Mouse (Mus musculus) left cerebral cortex, adult 11 months (tissue): Measurements from ENCODE around the gene Scn7a.

Source experiments
- DNase-seq: peaks from one replicate; pipeline ENCODE4 v3.0.0; 2022; ENCODE audit warnings: low spot score

Scn7a gene

DNA sequence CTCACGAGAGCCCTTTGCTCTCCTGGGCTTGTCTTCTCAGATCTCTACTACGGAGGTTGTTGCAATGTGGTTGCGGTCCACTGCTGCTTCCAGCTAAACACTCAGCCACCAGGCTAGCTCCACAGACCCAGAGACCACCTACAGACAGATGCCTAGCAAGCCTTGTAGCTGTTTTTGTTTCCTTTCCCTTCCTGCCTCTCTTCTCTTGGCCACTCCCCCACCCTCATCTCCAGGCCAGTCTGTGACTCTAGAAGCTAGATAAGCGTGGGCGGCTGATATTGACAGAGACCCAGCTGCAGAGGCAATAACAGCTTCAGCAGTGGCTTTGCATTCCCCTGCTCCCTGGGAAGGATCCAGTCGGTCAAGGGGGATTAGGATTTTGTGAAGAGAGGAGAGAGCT lies at the start of gene Scn7a:
Scn7a (minus strand) TSS at position 150 of the 400 bp plus-strand sequence.
- DNase-seq, result no peak

DNA sequence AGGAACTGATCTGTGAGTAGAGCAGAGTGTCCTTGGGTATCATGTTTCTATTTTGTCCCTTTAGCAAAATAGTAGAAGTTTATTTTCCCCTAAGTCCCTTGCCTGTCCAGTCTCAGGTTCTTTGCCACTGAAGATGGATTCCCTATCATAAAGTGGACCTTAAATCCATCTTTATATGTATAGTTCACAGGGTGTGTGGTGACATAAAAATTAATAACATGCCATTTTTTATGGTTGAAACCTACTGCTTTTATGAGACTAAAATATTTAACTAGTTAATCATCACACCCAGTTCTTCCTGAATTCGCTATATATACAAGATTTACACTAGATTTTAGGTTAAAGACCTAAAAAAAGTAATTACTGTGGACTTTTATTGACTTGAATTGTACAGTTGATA lies 43.0 kb upstream of the Scn7a start:
- no peak for DNase-seq

DNA sequence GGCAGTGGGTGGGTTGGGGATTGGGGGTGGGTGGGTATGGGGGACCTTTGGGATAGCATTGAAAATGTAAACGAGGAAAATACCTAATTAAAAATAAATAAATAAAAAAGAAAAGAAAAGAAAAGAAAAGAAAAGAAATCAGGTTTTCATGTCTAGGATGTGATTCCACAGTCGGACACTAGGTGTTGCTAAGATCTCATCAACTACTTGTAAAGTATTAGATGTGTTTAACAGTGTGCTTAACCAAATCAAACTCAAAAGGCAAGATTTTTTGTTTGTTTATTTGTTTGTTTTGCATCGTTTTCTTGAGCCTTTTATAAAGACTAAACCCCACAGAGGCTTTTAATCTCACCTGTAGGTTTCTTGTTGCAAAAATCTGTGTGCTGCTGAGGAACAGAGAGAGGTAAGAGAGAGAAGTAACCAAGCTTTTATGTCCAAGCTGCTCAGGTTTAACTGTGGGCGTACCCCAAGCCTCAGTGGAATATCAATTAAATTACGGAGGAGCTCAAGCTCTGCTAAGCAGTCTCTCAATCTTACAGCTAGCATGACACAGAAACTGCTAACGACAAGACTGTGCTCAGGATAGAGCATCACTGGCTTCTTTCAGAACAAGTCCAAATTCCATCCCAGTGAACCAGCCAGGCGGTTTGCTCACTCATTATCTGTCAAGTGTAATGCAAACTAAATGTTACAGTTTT lies 35.3 kb upstream of the Scn7a start:
- DNase-seq, result no peak

DNA sequence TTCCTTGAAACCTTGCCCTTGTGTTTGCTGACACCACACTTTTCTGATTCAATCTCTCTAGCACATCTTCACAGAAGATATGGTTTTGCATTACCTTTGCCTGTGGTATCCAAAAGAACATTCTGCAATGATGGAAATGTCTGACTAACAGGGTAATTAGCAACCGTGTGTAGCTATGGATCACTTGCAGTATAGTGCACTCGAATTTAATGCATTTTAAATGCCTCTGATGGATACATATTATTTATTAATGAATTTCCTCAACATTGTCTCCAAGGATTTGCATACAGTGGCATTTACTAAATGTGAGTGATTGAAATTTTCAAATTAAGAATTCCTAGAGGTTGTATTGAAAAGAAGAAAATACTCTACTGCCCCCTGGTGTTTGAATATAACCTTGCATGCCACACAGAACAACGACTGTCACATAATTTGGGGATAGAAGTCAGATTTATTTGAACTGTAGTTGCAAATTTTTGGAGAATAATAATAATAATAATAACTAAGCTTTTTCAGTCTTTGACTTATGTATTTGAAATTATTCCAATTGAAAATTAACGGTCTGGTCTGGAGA lies 15.0 kb upstream of the Scn7a start:
- DNase-seq, result peak; percentile 5

DNA sequence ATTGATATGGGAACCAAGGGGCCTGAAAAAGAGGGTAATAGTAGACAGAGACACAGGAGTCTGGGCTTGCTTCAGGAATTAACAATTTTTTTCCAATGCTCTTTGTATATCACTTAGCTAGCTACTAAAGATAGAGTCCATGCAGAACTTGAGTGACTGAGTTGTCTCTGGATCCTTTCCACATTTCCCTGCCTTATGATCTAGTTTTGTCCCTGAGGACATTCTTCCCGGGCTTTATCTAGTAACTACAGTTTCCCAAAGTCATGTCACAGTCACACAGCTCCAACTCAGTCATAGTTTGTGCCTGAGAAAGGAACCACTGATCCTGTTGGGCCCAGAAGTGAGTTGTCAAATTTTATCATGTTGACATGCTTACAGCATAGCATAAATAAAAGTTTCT lies 12.8 kb upstream of the Scn7a start:
- DNase-seq, result no peak

DNA sequence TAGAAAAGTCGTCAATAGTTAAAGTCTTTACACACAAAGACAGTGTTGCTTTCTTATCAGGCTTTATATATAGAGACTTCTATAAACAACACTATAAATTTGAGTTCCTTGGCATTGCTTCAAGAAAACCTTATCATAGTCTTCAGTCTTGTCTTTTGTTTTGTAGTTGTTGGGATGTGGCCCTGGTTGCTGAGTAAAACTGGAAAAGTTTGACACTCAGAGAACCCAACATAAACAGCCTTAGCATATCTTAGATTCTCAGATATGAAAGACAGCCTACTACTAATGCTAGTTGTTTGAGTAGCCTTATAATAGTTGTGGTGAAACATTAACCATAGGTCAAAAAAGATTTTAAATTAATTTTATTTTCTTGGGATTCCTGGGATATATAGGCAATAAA lies 6.9 kb upstream of the Scn7a start:
- no peak for DNase-seq

DNA sequence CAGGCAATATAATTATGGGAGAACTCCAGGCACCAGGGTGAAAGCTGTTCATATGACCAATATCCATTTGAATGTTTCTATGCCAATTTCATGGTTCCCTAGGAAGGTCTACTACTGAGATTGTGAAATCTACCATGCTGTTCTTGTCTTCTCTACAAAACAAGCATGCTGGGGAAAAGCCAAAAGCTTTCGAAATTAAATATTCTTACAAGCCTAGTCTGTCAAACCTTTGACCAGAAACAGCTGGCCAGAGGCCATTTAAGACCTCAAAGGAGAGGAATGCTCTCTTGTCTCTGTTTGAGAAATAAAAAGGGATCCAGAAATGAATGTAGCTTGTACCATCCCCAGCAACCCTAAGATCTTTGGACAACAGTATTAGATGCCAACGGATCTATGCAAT lies 3.8 kb downstream of the Scn7a start:
- no peak for DNase-seq

DNA sequence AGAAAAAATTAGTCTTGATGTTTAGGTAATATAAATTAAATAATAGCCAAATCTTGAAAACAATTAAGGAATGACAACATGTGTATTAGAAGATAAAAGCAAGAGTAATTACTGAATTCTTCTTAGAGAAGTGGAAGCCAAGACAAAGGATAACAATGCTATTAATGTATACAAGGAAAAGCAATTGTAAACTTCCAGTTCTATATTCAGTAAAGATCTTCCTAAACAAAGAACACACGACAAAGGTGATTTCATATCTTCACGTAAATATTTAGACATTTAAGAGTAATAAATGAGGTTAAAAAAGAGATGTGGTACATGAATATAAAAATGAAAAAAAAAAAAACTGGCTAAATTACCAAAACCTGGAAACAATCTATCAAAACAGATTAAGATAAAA lies 16.7 kb downstream of the Scn7a start:
- no peak for DNase-seq

DNA sequence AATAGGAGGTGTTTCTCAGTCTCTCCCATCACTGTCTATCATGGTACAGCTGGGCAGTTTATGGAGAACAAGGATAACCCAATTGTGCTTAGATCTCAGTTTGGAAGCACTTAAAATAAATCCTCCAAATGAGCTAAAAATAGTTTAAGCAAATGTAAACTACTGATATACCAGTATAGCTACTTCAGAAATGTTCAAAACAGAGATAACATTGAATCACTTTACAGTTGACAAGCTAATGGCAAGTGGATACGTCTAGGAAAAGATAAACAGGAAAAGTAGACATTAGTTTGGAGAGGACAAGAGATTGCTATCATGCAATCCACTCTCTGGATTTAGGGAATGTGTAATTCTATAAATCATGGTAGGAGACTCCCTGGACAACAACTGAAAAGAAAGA lies 19.5 kb downstream of the Scn7a start:
- no peak for DNase-seq

DNA sequence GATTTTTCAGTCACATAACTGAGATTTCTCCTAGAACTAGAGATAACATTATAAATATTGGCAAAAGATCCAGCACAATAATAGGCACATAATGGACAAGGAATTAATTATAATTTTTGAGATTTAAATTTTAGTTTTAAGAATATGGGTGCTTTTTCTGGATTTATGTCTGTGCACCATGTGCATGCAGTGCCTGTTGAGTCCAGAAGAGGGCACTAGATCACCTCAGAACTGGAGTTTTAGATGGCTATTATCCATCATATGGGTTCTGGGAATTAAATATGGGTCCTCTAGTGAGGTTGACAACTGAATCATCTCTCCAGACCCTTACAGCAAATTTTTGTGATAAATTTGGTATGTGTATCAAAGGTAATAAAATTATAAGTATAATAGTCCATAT lies 21.8 kb downstream of the Scn7a start:
- no peak for DNase-seq

DNA sequence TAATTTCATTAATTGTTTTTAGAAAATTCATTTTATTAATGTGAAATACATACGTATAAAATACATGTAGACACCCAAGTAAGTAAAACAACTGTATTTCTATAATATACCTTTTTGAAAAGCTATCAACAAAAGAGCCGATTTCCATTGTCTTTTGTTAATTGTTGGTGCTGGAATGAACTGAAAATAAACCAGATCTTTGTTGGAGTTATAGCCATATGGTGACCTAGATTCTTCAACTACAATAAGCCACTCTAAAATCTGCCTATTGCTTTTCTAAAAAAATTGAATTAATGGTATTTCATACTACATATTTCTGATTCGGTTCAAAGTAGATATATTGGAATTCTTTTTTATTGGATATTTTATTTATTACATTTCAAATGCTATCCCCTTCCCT lies 56.7 kb downstream of the Scn7a start:
- no peak for DNase-seq

DNA sequence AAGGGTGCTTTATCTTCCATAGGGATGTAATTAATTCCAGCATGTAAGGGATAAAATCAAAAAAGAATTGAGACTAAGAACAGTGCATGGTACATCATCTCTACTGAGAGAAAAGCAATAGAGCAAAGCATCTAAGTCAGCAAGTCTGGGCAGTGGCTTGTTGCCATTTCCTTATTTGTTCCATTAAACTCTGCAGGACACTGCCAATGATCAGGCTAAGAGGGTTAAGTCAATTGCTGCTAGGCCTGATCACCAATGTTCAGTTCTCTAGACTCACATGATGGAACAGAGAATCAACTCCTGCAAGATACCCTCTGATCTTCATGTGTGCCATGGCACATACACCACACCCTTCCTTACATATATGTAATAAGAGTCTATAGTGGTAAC lies 57.1 kb downstream of the Scn7a start:
- DNase-seq, result no peak

DNA sequence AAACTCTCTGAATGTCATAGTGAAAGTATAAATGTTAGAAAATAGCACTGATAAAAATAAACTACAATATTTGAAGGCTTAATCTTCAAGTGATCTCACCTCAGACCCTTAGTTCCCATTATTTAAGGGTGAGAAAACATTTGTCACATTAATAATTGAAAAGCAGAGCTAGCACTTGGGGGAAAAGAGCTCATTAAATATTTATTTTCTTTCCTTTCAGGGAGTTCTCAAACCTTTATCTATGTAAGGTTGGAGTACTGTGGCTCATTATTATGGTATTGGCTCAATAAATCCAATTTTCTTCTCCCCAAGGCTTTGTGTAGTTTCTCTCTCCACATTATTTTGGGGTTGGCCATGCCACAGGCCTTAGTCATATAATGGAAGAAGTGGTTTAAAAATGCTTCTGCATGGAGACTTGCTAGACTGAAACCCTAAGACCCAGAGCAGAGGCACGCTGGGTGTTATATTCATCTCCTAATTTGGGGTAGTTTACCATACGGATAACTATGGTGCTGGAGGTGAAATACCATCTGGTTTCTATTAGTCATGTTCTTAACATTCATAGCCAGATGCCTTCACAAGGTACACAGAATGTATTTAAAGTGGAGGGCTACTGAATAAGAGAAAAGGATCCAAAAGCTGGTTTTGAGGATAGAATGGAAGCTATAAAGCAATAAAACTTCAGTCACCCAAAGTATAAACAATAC lies 57.7 kb downstream of the Scn7a start:
- DNase-seq, result no peak

DNA sequence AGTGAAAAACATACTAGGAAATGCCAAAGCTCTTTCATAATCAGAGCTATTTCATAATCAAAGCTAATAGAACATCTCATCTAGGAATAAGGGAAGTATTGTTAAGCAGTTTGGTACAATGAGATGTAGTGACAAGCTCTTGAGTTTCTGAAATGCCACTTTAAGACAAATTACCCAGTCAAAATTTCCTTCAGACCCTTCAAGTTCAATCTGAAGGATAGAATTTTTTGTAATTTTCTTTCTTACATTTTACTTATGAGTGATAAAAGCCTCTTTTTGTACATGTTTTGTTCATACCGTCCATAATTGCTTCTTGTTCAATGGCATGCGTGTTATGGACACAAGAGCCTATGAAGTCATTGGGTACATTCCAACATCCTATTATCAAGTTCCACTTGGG lies 72.6 kb downstream of the Scn7a start:
- DNase-seq, result no peak

DNA sequence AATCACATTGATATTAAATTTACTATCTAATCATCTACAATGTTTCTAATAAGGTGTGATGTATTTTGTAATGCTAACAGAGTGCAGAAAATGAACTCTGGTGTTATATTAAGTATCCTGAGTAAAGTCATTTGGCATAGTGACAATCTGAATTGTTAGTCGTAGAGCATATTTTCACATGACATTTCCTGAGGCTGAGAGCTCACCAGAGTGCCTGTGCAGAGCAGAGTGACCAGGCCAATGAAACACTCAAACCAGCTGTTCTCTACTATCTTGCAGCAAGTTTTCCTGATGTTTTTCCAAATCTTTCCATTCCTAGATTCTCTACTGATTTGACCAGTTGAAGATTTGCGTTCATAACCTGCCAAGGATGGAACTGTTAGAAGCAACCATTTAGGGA lies 92.4 kb downstream of the Scn7a start:
- DNase-seq, result no peak

DNA sequence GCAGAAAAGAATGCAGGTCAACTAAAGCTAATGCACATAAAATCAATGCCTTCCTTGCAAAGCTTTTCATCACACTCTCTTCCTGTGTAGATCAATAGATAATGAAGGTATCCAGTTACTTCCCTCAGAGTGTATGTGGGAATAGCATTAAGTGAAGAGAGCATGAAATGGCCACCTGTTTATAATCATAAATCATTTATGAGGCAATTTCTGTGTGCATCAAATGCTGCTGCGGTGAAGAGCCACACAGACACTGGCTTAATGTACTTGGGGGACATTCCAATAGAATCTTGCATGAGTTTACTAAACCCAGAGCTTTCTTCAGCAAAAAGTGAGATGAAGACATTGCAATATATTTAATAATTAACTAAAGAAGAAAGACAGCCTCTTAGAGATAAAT lies 122.7 kb downstream of the Scn7a start:
- no peak for DNase-seq

DNA sequence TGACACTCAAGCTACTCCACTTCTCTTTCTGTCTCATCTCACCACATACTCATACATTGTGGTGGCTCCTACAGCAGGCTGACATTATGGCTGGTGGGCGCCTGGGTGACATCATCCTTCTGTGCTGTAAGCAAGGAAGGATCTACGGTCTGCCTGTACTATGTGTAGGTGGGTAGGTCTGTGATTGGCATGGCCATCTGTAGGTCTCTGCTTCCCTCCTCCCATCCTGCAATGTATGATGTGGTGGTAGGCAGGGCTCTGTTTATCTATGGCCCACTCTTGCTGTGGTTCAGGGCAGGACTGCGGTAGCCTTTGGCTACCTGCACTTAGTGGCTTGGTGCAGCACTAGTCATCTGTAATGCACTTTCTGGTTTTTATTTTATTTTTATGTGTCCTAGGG lies 128.3 kb downstream of the Scn7a start:
- no peak for DNase-seq

DNA sequence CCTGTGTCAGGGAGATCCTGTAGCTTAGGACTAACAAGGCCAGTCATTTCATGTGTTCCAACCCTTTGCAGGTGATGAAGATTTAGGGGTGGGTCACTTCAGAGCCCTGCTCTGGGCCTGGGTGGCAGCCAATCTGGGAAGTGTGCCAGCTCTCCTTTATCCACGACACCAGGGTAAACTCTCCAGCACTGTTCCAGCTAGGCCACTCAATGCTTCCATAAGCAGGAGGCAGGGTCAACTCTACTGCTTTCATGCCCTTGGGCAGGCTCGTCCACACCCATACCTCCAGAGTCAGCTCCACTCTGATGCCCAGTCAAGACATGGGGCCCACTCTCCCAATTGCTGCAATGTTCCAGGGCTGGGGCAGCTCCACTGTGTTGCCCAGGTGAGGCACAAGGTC lies 129.3 kb downstream of the Scn7a start:
- no peak for DNase-seq

DNA sequence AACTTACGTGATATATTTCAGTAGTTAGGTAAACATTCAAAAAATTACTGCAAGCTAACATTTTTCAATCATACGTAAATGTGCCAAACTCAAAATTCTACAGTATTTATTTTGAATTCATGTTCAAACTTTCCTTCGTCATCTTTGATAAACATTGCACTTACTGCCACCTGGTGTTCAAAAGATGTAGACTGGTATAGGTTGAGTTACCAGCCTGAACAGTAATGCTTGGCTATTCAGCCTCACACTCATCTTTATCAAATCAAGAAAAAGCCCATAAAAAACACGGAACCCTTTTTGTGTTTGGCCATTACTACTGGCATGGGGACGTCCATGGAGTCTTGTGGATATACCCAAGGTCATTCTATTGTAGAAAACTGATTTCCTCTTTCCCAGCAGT lies 140.3 kb downstream of the Scn7a start:
- DNase-seq, result peak; percentile 15

DNA sequence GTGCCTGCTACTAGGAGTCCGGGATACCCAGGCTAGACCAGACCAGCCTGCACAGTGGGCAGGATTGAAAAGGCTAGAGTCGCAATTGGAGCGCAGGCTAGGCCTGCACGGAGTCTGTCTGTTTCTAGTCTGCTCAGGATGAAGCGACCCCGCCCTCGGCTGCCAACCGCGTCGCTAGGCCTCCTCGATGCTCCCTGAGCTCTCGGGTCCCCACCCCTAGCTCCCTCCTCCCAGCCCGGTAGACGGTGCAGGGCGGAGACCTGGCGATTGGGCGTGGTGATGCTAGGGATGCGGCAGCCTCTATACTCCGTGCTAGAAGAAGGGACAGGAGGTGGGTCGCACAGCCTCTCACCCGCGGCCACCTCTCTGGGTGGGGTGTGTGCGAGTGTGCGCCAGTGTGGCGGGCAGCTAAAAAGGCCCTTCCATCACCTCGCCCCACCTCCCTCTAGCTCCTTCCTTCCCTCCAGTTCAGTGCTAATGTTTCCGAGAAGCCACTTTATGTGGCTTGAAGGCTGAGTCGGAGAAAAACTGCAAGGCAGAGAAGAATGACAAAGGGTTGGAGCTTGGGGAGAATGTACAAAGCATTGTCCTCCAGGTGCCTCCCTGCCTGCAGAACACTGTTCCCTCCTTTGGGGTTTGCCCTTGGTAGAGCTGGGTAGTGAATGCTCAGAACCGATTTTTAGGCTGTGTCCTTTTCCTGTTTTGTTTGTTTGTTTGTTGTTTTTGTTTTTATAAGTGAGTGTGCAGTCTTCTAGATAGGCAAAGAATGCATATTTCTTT lies 149.9 kb downstream of the Scn7a start, which contains the start of gene Scn9a:
Scn9a (minus strand) TSS at position 383 of the 780 bp plus-strand sequence.
- peak; percentile 7 for DNase-seq

DNA sequence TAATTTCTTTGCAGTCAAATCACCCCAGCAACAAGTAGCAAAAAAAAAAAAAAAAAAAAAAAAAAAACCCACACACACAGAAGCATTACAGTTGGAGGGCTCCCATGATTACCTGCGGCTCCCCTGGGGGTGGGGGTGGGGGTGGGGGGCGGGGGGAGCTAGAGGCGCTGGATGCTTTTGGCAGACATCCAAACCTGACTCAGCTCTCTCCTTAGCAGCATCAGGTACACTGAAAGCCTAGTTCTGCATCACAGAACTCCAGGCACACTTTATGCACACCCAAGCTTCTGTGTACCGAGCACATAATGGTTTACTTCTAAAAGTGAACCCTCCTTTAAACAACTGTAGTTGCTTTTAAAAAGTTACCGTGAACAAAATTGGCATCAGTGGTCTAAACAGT lies 152.0 kb downstream of the Scn7a start:
- DNase-seq, result no peak
